Mouse (Mus musculus) heart, embryonic 14.5 days (tissue): ENCODE data around the gene Irf2. TPM values are rescaled to one million over a fixed set of nuclear protein-coding genes. Genes with fewer than 3 reads are reported as not detected.

Experiments used
- ATAC-seq: fragments of 200-750 bp; cut with Nextera tagmentation; 2 replicates; pipeline ENCODE4 v1.8.0; 2017; ENCODE audit warnings: low read depth, moderate TSS enrichment; ENCODE audit not compliant: insufficient number of reproducible peaks, insufficient read depth, low FRiP score
- H3K27ac ChIP-seq, 2 experiments: fragments of 200-500 bp in 1 of 2; fragments of 300-500 bp in 1 of 2; sonication (generic) in 1 of 2; replicated peaks in 1 of 2; 2 replicates each; pipeline ENCODE4 v1.5.1; 2012 to 2014; ENCODE audit warnings: low read depth in 2 of 2, low read length in 2 of 2, control low read depth in 1 of 2, mild to moderate bottlenecking in 1 of 2, mixed read lengths in 1 of 2; ENCODE audit not compliant: control insufficient read depth in 1 of 2, insufficient read depth in 1 of 2
- H3K27me3 ChIP-seq: fragments of 300-500 bp; sonication (generic); 2 replicates; pipeline ENCODE4 v1.6.1; 2014; ENCODE audit warnings: mild to moderate bottlenecking, low read length, control low read depth; ENCODE audit not compliant: control insufficient read depth, insufficient read depth
- H3K36me3 ChIP-seq: fragments of 300-500 bp; sonication (generic); 2 replicates; pipeline ENCODE4 v1.6.1; 2014; ENCODE audit warnings: mild to moderate bottlenecking, control low read depth, low read length, mixed read lengths; ENCODE audit not compliant: control insufficient read depth, insufficient read depth
- H3K4me1 ChIP-seq, 2 experiments: fragments of 200-500 bp in 1 of 2; fragments of 300-500 bp in 1 of 2; sonication (generic) in 1 of 2; 2 replicates each; pipeline ENCODE4 v1.6.1; 2012 to 2014; ENCODE audit warnings: low read length in 2 of 2, control low read depth in 1 of 2, mixed read lengths in 1 of 2; ENCODE audit not compliant: control insufficient read depth in 2 of 2, insufficient read depth in 2 of 2
- H3K4me2 ChIP-seq: fragments of 300-500 bp; sonication (generic); 2 replicates; pipeline ENCODE4 v1.6.1; 2014; ENCODE audit warnings: mild to moderate bottlenecking, low read length
- H3K4me3 ChIP-seq, 2 experiments: fragments of 200-500 bp in 1 of 2; fragments of 300-500 bp in 1 of 2; sonication (generic) in 1 of 2; 2 replicates each; pipeline ENCODE4 v1.5.1; 2012 to 2014; ENCODE audit warnings: low read length in 2 of 2, mild to moderate bottlenecking in 2 of 2, control low read depth in 1 of 2, low read depth in 1 of 2, moderate library complexity in 1 of 2; ENCODE audit not compliant: control insufficient read depth in 1 of 2, insufficient read depth in 1 of 2
- H3K9ac ChIP-seq: fragments of 300-500 bp; sonication (generic); 2 replicates; pipeline ENCODE4 v1.6.1; 2014; ENCODE audit warnings: mild to moderate bottlenecking, low read length
- H3K9me3 ChIP-seq: fragments of 300-500 bp; sonication (generic); 2 replicates; pipeline ENCODE4 v1.6.1; 2016; ENCODE audit warnings: low read length, control low read depth; ENCODE audit not compliant: control insufficient read depth
- whole genome bisulfite sequencing: fragments of 180-500 bp; shearing (Covaris S2); extraction: QIAGEN DNeasy Blood & Tissue Kit; methylation state at CpG from one replicate; pipeline ENCODE4 v1.1.7; 2014; 5-methylcytosine and 5-hydroxymethylcytosine counted together
- polyA plus RNA-seq: library from polyadenylated mRNA; unstranded; fragments of >200 nt; fragmentation: Nextera tagmentation; extraction: Ambion mirVana; gene quantifications from 2 replicates; pipeline ENCODE4 v1.2.1, GENCODE M21; 2014

Gene Irf2
- polyA plus RNA-seq, 1 experiment from 2014 or later, result 16.5 TPM

DNA sequence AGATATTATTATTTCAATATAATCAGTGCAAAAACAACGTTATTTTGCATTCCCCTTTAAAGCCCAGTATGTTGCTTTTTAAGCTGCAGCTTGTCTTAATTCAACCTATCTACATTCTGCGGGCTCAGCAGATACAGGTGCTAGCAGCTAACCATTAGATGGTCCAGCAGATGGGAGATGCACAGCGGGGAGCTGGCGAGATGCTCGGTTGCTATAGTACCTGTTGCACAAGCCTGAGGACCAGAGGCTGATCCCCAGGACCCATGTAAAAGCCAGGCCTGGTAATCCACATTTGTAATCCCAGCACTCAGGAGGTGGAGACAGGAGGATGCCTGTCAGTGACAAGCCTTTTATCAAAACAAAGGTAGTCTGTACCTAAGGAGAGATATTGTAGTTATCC is 10.5 kb downstream of the Irf2 start:
- Histone ChIP-seq H3K27me3 (no peaks in the 10 kb centered on the region), H3K4me1 (peaks cover 8 to 12% of the 10 kb centered on the region in 2 experiments; a peak in 3 of 4 replicates), H3K4me2 (no peak overlapping the region), H3K36me3 (no peaks in the 10 kb centered on the region), H3K27ac (no peak overlapping the region), H3K9me3 (no peaks in the 10 kb centered on the region), H3K4me3 (no peak overlapping the region), H3K9ac (no peak overlapping the region)
- ATAC-seq, result no peak
- 69% methylated on average over 5 of the region's 5 CpGs for WGBS

- Histone ChIP-seq H3K27me3 (no peaks in the 10 kb centered on the region), H3K9ac (no peak overlapping the region), H3K36me3 (no peaks in the 10 kb centered on the region), H3K27ac (no peak overlapping the region), H3K9me3 (no peaks in the 10 kb centered on the region), H3K4me2 (no peak overlapping the region), H3K4me3 (no peak overlapping the region), H3K4me1 (peaks cover 8 to 12% of the 10 kb centered on the region in 2 experiments; a peak in 3 of 4 replicates)
- no peak for ATAC-seq
- WGBS, result 78% methylated on average over 8 of the region's 8 CpGs
Observed at GRCm38 (mm10) chr8:46750566-46750965, 11.0 kb downstream of the Irf2 start.

DNA sequence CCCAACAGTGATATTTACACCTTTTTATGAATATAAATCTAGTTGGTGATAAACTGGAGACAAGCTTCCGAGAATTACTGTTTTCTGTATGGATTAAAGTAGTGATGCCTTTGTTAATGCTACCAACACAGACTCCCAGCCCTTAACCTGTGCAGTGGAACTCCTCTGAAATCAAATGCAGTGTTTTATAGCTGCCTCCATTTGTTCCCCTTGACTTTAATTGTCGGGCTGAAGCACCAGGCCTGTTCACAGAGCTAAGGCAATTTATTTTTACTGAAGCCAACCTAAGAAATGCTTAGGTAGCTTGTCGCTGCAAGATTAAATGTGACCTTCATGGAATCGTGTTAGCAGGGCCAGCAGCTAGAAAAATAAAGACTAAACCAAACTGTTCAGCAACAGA is 11.6 kb downstream of the Irf2 start:
- no peak for ATAC-seq
- Histone ChIP-seq H3K4me2 (no peak overlapping the region), H3K4me1 (peaks cover 8 to 12% of the 10 kb centered on the region in 2 experiments; a peak in 3 of 4 replicates), H3K4me3 (no peak overlapping the region), H3K27ac (no peak overlapping the region), H3K9me3 (no peaks in the 10 kb centered on the region), H3K27me3 (no peaks in the 10 kb centered on the region), H3K9ac (no peak overlapping the region), H3K36me3 (no peaks in the 10 kb centered on the region)
- 68% methylated on average over 4 of the region's 4 CpGs for WGBS

GRCm38 (mm10) chr8:46752986-46753385 is 13.5 kb downstream of the Irf2 start:
- Histone ChIP-seq H3K36me3 (peaks cover 6% of the 10 kb centered on the region; the same call in 1 of the 2 replicates), H3K27ac (no peak overlapping the region), H3K4me1 (peaks cover 4 to 8% of the 10 kb centered on the region in 2 experiments; a peak in 2 of 4 replicates), H3K4me2 (no peak overlapping the region), H3K9ac (no peak overlapping the region), H3K27me3 (no peaks in the 10 kb centered on the region), H3K9me3 (no peaks in the 10 kb centered on the region), H3K4me3 (no peak overlapping the region)
- ATAC-seq, result no peak
- WGBS, result 78% methylated on average over 12 of the region's 12 CpGs

- Histone ChIP-seq H3K4me1 (peaks cover 6 to 12% of the 10 kb centered on the region in 2 experiments; a peak in 2 of 4 replicates), H3K27me3 (no peaks in the 10 kb centered on the region), H3K27ac (no peak overlapping the region), H3K9ac (no peak overlapping the region), H3K36me3 (peaks cover 8% of the 10 kb centered on the region; the same call in 1 of the 2 replicates), H3K4me2 (no peak overlapping the region), H3K9me3 (no peaks in the 10 kb centered on the region), H3K4me3 (no peak overlapping the region)
- WGBS, result 81% methylated on average over 5 of the region's 5 CpGs
- no peak for ATAC-seq
Observed at GRCm38 (mm10) chr8:46754355-46754754, 14.8 kb downstream of the Irf2 start.

- peaks cover 5 to 8% of the 10 kb centered on the region in 2 experiments; a peak in 2 of 4 replicates for H3K4me1 ChIP-seq
- no peak overlapping the region for H3K9ac ChIP-seq
- no peak for ATAC-seq
- no peak overlapping the region for H3K4me3 ChIP-seq
- H3K27me3 ChIP-seq, result no peaks in the 10 kb centered on the region
- H3K27ac ChIP-seq, result no peak overlapping the region
- no peaks in the 10 kb centered on the region for H3K9me3 ChIP-seq
- no peak overlapping the region for H3K4me2 ChIP-seq
- H3K36me3 ChIP-seq, result peaks cover 8% of the 10 kb centered on the region; the same call in 1 of the 2 replicates
- 80% methylated on average over 5 of the region's 5 CpGs for WGBS
Observed at GRCm38 (mm10) chr8:46755731-46756333, 16.3 kb downstream of the Irf2 start.

DNA sequence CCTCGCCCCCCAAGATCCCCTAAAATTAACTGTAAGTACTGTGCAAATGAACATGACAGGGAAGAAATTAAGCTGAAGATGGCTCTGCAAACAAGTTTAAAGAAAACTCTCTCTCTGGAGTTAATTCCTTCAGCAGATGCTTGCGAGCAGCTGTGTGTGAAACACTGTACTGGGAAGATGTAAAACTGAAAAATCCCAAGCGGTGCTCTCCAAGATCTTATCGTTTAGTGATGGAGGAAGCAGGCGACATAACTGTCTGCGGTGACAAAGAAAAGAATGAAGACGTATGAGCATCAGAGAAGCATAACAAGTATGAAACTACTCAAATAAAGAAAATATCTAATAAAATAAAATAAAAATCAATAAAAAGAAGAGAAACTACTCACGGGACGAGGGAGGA is 18.1 kb downstream of the Irf2 start:
- H3K27ac ChIP-seq, result no peak overlapping the region
- H3K9me3 ChIP-seq, result no peaks in the 10 kb centered on the region
- no peak for ATAC-seq
- no peaks in the 10 kb centered on the region for H3K27me3 ChIP-seq
- H3K36me3 ChIP-seq, result peaks cover 8% of the 10 kb centered on the region; the same call in 1 of the 2 replicates
- 84% methylated on average over 9 of the region's 9 CpGs for WGBS
- no peak overlapping the region for H3K4me3 ChIP-seq
- peaks cover 3 to 4% of the 10 kb centered on the region in 2 experiments; a peak in 2 of 4 replicates for H3K4me1 ChIP-seq
- H3K4me2 ChIP-seq, result no peak overlapping the region
- H3K9ac ChIP-seq, result no peak overlapping the region

GRCm38 (mm10) chr8:46758131-46758530 is 18.6 kb downstream of the Irf2 start:
- Histone ChIP-seq H3K4me2 (no peak overlapping the region), H3K4me3 (no peak overlapping the region), H3K9me3 (no peaks in the 10 kb centered on the region), H3K27ac (no peak overlapping the region), H3K36me3 (peaks cover 8% of the 10 kb centered on the region; the same call in 1 of the 2 replicates), H3K27me3 (no peaks in the 10 kb centered on the region), H3K9ac (no peak overlapping the region), H3K4me1 (peaks cover 3 to 4% of the 10 kb centered on the region in 2 experiments; a peak in 2 of 4 replicates)
- ATAC-seq, result no peak
- 86% methylated on average over 7 of the region's 7 CpGs for WGBS
